Mouse (Mus musculus) spleen, embryonic (tissue): ENCODE data around the gene Mpp3.

Experiments
- CTCF ChIA-PET: fragments of 350-600 bp; sonication (Branson Sonifier 250); formaldehyde crosslinking; loops from one replicate; lab custom pipeline; 2022; lab: Charles Lee

The Mpp3 gene

DNA sequence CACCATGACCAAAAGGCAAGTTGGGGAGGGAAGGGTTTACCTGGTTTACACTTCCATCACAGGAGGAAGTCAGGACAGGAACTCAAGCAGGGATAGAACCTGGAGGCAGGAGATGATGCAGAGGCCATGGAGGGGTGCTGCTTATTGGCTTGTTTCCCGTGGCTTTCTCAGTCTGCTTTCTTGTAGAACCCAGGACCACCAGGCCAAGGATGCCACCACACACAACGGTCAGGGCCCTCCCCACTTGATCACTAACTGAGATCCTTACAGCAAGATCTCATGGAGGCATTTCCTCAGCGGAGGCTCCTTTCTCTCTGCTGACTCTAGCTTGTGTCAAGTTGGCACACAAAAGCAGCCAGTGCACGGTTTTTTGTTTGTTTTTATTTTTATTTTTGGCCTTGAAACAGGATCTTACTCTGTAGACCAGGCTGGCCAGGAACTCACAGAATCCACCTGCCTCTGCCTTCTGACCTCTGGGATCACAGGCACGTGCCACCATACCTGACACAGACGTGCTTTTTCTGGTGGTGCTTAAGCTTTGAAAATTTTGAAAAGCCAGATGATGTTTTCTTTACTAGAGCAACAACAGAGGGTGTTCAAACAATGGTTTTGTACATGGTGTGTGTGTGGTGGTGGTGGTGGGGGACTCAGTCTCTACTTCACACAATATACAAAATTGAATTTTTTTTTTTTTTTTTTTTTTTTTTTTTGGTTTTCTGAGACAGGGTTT, at the start of gene Mpp3:
Gene Mpp3 (minus strand): TSS at position 375 of the 730 bp plus-strand sequence.
- CTCF ChIA-PET = no interaction called here

DNA sequence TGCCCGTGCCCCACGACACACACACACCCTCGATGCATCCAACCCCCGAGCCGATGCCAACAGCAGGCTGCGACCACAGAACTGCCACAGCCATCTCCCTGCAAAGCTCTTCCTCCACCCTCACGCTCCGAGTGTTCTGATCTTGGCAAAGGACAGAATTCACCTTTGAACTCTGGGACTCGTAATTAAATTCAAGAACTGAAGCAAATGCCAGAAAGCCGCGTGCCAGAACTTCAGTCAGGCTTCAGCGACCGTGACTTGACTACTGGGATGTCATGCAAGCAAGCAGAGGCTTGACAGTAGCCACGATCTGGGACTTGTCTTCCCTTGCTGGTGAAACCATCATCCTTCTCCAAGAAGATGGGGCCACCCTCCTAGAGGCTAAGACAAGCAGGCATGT, 45.5 kb upstream of the Mpp3 start:
- CTCF ChIA-PET = no interaction called here

DNA sequence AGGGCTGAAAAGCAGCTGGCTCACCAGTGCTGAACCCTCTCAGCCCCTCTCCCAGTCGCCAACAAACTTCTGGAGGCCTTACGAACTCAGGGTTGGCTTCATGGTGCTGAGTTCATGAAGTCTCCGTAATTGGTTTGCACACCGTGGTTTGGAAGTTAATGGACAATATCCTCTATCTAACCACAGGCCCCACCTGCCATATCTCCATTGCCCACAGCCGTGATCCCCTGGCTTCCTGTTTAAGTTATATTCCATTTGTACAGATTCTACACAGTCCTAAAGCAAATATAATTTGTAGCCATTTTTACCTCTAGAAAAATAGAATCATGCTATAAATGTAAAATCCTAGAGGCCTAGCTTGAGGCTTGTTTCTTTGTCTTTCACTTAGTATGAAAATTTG, 44.5 kb upstream of the Mpp3 start:
- CTCF ChIA-PET = interaction anchor here (0.5 kb wide), 1 partner anchor 12 kb away, joined by 18 read pairs; no protein-coding TSS in a partner anchor

DNA sequence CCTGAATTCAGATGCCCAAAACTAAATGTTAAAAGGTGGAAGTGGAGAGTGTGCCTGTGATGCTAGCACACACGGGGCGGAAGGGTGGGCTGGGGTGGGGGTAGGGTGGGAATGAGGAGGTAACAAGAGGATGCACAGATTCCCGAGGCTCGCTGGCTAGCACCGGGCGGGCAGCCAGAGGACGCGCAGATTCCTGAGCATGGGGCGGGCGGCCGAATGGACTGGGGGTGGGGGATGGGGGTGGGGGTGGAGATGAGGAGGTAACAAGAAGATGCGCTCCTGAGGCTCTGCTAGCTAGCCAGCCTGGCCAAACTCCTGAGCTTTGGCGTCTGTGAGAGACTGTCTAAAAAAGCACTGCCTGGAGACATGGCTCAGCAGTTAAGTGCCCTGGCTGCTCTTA, 42.2 kb upstream of the Mpp3 start:
- CTCF ChIA-PET = no interaction called here

DNA sequence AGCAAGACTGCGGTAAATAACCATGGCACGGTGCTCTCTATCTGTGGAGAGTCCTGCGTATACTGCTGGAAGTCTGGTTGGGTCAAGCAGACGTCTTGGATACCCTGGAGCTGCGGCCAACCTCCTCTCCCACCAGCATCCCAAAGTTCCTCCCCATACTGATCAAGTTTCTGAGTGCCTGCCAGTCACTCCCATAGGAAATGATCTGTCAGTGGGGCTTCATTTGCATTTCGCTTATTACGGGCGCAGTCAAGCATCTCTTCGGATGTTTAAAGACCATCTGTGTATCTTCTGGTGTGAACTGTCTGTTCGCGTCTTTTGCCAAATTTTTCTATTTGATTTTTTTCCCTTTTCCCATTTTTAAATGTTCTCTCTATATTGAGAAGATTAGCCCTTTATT, 41.4 kb upstream of the Mpp3 start:
- CTCF ChIA-PET = no interaction called here

DNA sequence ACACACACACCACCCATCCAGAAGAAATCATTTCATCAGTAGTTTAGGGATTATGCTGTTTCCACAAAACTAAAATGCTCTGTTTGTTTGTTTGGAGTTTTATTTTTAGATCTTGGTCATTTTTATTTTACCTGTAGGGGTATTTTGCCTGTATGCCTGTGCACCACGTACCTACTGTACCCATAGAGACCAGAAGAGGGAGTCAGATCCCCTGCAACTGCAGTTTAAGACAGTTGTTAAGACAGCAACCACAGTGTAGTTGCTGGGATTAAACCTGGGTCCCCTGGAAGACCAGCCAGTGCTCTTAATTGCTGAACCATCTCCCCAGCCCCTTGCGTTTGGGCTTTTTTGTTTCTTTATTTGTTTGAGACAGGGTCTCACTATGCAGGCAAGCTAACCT, 40.7 kb upstream of the Mpp3 start:
- CTCF ChIA-PET = no interaction called here

DNA sequence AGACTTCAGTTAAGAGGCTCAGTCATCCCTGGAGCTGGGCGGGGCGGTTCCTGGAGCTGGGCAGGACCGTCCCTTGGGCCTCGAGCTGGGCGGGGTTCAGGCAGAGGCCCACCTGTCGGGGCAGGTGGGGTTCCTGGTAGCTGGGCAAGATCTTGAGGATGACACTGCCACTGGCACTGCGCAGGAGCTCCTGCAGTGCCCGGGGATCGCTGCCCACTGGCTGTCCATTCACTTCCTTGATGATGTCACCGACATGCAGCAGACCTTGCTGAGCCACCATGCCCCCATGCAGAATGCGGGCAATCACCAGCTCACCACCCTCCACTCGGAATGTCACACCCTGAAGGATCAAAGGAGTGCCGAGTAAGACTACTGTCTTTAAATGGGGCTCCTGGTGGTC, 34.8 kb upstream of the Mpp3 start:
- CTCF ChIA-PET = no interaction called here

DNA sequence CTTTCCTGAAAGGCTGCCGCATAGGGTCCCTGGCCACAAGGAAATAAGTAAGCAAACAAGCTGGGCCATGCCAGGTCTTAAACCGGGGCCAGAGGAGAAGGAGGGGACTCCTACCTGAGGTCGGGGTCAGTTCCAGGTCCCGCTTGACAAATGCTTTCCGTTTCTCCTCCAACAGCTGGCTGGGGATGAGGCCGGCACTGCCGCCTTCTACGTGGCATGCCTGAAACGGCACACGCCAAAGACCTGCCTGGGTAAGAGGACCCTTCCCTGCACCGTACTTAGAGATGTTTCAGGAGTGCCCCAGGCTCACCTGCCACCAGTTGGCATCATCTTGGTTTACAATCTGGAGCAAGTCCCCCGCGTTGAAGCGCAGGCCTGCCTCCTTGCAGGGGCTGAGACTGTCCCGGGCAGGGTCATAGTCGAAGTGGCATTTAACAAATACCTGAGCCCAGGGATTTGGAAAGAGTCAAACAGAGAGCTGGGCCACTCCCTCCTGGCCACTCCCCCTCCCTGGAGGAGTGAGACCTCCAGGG, 33.7 kb upstream of the Mpp3 start:
- CTCF ChIA-PET = no interaction called here

DNA sequence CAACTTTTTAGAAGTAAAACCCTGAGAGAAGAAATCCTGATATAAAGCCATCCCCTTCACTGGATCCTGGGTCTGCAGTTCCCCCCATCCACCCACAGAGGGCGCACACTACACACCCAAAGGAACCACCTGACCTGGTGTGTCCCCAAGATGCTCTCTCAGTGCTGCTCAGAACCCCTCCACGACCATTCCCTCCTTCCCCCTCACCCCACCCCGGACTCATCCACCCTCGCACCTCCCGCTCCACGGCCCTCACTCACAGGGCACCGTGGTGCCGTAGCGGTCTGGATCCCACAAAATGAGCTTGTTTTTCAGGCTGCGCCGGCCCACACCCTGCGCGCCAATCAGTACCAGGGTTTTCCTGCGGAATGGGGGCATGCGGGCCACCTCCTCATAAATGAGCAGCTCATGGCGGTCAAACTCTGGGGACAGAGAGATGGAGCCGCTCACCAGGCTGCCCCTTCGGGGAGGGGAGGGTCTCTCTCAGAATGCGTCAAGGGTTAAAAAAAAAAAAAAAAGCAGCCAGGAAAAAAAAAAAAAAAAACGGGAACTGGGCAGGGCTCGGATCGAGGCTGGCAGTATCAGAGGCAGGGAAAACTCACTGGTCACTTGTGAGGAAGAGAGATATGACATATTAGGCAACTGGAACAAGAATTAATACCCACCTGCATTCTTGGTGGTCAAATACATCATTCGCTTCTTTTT, 33.1 kb upstream of the Mpp3 start:
- CTCF ChIA-PET = interaction anchor here (0.7 to 0.8 kb wide), 2 partner anchors 11 to 38 kb away, joined by 18 to 19 read pairs; no protein-coding TSS in a partner anchor

DNA sequence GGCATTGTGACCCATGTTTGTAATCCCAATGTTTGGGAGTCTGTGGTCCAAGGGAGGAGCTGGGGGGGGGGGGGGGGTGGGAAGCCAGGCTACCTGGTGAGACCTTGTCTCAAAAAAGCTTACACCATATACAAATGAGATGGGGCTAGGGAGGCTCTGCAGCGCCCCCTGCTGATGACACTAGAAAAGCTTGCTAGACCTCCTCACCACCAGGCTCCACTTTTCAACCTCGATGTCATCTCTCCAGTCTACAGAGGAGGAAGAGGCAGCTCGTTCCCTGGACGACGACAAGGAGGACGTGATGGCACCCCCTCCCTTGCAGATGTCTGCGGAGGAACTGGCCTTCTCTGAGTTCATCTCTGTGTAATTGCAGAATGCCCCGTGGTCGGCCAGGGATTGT, 25.6 kb upstream of the Mpp3 start:
- CTCF ChIA-PET = interaction anchor here (0.7 to 0.9 kb wide), 2 partner anchors 13 to 169 kb away, joined by 4 to 21 read pairs; partner anchors contain the start of gene Cd300lg

DNA sequence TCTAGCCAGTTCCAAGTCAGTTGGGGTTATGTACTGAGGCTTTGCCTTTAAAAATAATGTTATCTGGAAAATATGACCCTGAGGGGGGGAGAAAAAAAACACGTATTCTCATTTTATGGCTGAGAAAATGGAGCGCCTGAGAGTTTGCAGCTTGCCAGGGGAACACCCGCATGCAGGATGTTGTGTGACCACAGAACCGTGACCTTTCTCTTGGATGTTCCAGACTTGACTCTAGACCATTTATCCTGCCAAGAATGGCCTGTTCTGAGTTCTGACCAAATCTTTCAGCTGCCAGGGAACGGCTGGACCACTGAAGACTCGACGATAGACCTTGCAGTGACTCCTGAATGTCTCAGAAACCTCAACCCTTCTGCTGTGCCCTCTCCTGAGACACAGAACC, 24.9 kb upstream of the Mpp3 start:
- CTCF ChIA-PET = interaction anchor here (0.9 kb wide), 1 partner anchor 12 kb away, joined by 4 read pairs; the partner anchor contains the start of gene Cd300lg

DNA sequence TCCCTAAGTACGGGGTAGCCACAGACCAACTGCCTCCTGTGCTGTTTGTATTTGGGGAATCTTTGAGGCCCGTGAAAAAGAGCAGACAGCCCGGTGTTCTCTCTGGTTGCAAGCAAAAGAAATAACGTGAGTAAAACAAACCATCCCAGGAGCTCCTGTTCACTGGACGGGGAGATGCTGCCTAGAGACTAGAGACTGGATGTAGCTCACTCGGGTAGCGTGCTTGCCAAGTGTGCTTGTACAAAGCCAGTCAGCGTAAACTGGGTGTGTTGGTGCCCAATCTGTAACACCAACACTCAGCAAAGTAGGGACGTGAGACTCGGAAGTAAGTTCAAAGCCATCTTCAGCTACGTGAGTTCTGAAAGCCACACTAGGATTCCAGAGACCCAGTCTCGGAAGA, 24.4 kb upstream of the Mpp3 start:
- CTCF ChIA-PET = no interaction called here

DNA sequence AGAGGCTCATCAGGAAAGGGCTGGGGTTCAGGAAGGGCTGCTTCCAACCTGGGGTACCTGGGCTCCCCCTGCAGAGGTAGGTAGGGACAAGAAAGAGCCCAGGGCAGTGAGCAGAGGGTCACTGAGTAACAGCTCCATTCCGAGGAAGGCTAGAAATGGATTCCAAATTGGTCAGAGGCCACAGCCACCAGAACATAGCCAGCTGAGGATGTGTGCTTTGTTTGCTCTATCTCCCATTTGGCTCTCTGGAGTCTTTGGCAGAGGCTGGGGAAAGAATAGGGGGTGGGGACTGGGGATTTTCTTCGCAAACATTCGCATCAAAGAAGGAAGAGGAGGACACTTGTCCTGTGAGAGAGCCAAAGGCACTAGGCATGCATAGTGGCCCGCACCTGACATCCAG, 23.7 kb upstream of the Mpp3 start:
- CTCF ChIA-PET = no interaction called here

DNA sequence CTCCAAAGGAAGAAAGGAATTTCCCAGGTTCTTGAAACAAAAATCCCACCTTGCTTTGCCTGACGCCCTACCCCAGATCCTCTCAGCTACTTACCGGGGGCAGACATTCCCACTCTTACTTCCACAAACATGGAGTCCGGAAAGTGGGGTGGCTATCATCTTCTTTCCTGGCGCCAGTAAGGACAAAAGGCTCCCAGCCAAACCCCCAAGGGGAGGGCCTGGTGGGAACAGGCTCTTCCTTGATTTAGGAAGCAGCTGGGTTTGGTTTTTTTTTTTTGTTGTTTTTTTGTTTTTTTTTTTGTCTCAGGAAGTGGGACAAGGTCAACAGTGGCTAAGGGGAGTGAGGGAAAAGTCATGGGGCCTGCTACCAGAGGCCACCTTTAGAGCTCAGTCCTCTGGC, 23.3 kb upstream of the Mpp3 start:
- CTCF ChIA-PET = no interaction called here

DNA sequence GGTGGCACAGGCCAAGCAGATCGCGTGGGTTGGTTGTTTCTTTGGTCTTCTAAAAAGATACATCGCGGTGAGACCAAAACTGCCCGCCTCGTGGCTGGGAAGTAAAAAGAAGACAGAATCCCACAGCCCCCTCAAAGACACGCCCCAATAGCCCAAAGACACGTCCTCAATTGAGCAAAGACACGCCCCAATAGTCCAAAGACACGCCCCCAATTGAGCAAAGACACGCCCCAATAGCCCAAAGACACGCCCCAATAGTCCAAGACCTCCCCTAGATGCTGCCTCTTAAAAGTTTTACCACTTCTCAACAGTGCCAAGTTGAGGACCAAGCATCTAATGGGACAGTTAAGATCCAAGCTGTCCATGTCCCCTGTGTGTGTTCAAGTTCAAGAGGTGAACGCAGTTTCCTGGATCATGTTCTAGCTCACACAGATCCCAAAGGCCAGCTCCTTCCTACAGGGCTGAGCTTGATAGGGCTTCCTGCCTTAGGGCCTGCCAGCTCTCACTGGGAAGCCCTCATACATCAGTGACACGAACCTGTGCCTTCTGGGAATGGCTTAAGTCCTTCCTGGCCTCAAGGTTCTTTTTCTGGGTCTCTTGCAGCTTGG, 21.7 kb upstream of the Mpp3 start:
- CTCF ChIA-PET = no interaction called here

DNA sequence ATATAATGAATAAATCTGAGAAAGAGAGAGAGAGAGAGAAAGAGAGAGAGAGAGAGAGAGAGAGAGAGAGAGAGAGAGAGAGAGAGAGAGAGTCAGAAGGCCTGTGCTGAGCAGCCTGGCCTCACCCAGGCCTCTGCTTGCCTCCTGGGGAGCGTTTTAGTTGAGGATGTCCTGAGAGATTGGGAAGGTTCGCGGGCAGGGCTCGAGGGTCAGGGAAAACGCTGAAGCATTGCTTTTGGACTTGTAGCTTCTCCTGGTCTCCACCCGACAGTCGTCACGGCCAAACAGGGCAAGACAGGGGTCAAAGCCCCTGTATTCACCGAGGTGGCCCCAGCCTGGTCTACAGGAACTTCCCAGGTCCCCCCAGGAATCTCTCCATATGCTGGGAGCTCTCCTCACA, 18.3 kb upstream of the Mpp3 start:
- CTCF ChIA-PET = interaction anchor here (0.7 kb wide), 1 partner anchor 83 kb away, joined by 3 read pairs; no protein-coding TSS in a partner anchor

DNA sequence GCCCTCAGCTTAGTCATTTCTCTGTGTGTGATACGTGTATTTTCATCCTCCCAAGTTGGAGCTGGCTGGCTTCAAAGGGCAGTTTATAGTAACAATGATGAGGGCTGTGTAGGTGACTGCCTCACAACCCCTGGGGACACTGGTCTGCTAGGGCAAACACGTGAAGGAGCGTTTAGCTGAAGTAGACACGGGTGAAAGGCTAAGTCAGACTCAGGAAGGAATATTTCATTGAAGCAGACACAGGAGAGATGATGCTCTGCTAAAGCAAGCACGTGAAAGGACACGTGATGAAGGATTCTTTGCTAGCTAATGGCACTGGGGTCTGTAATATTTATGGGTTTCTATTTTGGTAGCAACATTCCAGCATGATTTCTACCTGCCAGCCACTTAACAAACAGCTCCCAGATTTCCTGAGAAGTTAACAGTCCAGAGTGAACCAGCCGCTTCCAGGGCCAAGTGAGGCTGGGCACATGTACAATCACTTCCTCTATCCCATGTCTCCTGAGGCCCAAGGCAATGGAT, 16.5 kb upstream of the Mpp3 start:
- CTCF ChIA-PET = no interaction called here

DNA sequence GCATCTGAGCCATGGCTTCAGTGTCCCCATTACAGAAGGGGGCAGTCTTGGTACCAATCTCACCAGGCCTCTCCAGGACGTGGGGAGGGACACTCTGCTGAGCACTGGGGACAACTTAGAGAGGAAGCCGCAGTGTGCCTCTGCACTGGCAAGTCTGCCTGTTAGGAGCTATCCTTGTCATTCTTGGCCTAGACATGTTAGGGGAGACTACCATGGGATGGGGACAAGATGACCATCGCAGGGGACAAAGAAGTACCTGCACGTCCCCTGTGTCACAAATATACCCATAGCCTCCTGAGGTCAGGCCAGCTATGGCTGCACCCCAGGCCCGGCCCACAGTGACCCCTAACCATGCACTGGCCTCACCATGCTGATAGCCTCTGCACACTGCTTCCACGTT, 15.1 kb upstream of the Mpp3 start:
- CTCF ChIA-PET = no interaction called here

DNA sequence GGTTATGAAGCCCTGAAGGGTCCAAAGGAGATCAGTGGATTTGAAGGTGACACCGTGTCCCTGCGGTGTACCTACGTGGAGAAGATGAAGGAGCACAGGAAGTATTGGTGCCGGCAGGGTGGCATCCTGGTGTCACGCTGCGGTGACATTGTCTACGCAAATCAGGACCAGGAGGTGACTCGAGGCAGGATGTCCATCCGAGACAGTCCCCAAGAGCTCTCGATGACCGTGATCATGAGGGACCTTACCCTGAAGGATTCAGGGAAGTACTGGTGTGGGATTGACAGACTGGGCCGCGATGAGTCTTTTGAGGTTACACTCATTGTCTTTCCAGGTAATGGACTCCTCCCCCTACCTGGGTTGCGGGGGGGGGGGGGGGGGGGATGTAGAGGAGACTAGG, 14.7 kb upstream of the Mpp3 start:
- CTCF ChIA-PET = no interaction called here

DNA sequence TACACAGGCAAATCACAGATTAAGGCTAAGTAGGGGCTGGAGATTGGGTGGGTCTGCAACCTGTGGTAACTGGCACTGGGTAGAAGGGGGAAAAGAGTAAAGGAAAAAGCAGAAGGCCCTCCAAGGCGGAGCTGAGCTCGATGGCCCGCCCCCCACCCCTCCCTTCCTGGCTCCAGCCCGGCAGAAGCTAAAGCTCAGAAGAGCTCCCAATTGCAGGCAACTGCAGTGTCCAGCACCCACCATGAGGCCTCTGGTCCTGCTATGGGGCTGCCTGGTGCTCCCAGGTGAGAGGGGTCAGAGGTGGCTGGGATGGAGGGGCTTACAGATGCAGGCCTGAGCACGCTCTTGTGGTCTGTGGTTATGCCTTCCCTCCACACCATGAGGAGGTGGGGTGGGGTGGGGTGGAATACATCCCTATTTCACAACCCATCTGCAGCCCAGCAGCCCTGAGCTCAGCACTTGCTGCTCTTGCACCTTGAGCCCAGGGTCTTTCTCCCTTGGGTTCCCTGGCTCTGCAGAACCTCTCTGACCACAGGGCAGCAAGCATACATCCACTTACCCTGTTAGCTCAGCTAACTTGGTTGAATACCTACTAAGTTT, 13.2 kb upstream of the Mpp3 start, which contains the start of gene Cd300lg:
Gene Cd300lg (plus strand): TSS at position 160 of the 600 bp plus-strand sequence.
- CTCF ChIA-PET = interaction anchor here (1.0 kb wide), 1 partner anchor 12 kb away, joined by 4 read pairs; no protein-coding TSS in a partner anchor

DNA sequence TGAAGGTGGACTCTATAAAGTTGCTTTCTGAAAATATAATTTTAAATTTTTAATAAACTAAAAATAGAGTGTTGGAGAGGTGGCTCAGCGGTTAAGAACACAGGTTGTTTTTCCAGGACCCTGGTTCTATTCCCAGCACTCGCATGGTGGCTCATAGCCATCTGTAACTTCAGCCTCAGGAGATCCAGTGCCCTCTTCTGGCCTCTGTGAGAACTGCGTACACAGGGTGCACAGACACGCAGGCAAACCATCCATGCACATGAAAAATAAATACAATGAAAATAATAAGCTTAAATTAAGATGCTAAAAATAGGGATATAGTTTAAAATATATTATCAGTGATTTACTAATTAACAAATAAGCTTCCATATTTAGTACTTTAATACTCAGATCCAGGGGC, 12.4 kb upstream of the Mpp3 start:
- CTCF ChIA-PET = interaction anchor here (1.0 kb wide), 1 partner anchor 13 kb away, joined by 4 read pairs; no protein-coding TSS in a partner anchor
